In genomic region chr4:84449246-84450005, GRCm38 (mm10) we compare ENCODE assay signal across 14 mouse cellular contexts.
"Had no signal": no experiment of that assay in that cellular context is flagged by ENCODE, and none has a peak within 500 bp of the region (broad histone marks: within the 10 kb centered on the region; RNA-seq: fewer than 3 reads in every experiment).

No protein-coding gene starts in this region.

- H3K9me3 ChIP-seq: hindbrain, embryonic 13.5 days; liver, embryonic 13.5 days; lung, embryonic 15.5 days; megakaryocyte, embryonic 14.5 days; midbrain, embryonic 15.5 days; neural tube, embryonic 12.5 days had no signal

- H3K27me3 ChIP-seq: hindbrain, embryonic 13.5 days; liver, embryonic 13.5 days; lung, embryonic 15.5 days; megakaryocyte, embryonic 14.5 days; midbrain, embryonic 15.5 days; neural tube, embryonic 12.5 days had no signal

- H3K27ac ChIP-seq: hindbrain, embryonic 13.5 days; hindbrain, postnatal 0 days; layer of hippocampus, adult 2 months; liver, embryonic 13.5 days; lung, embryonic 15.5 days; macrophage; midbrain, embryonic 15.5 days; neural tube, embryonic 12.5 days; stomach, postnatal 0 days had no signal

- ATAC-seq: hindbrain, postnatal 0 days; liver, postnatal 0 days; midbrain, embryonic 15.5 days had no signal

- H3K9ac ChIP-seq: hindbrain, embryonic 13.5 days; liver, embryonic 13.5 days; liver, postnatal 0 days; lung, embryonic 15.5 days; midbrain, embryonic 15.5 days; neural tube, embryonic 12.5 days had no signal

- H3K36me3 ChIP-seq: hindbrain, embryonic 13.5 days; liver, embryonic 13.5 days; lung, embryonic 15.5 days; midbrain, embryonic 15.5 days; neural tube, embryonic 12.5 days had no signal

- H3K4me2 ChIP-seq: hindbrain, embryonic 13.5 days; liver, embryonic 13.5 days; lung, embryonic 15.5 days; midbrain, embryonic 11.5 days; midbrain, embryonic 15.5 days; neural tube, embryonic 12.5 days had no signal

- H3K4me3 ChIP-seq: hindbrain, embryonic 13.5 days; layer of hippocampus, adult 2 months; liver, embryonic 13.5 days; lung, embryonic 15.5 days; megakaryocyte, embryonic 14.5 days; midbrain, embryonic 15.5 days; neural tube, embryonic 12.5 days had no signal

- H3K4me1 ChIP-seq: liver, embryonic 13.5 days; lung, embryonic 15.5 days; megakaryocyte, embryonic 14.5 days had no signal

- DNase-seq: liver, embryonic 13.5 days; liver, postnatal 0 days; lung, postnatal 14 days; thymus, postnatal 4 days had no signal
